Mouse (Mus musculus): Measurements from ENCODE around the gene Cd160. TPM values are rescaled to one million over a fixed set of nuclear protein-coding genes. Genes with fewer than 3 reads are reported as not detected.

Cd160 gene
- polyA plus RNA-seq, 1 experiment, result not detected

GRCm38 (mm10) chr3:96834587-96835348, 5.6 kb upstream of the Cd160 start:
- Histone ChIP-seq H3K4me1 (ENCODE audit: control insufficient read depth, insufficient read depth, low read length) (peaks cover 7% of the 10 kb centered on the region), H3K4me3 (ENCODE audit: insufficient read depth, low read length) (no peak overlapping the region), H3K27ac (ENCODE audit: insufficient read depth, low read depth, low read length) (no peak overlapping the region)
- TF ChIP-seq POLR2A (IDR thresholded peaks at IDR 0.05; ENCODE audit: borderline replicate concordance, low read depth, low read length), result no peak

- TF ChIP-seq POLR2A (IDR thresholded peaks at IDR 0.05; ENCODE audit: borderline replicate concordance, low read depth, low read length) (no peak), CTCF (IDR thresholded peaks at IDR 0.05; ENCODE audit: low read depth, low read length) (no peak)
- no peak overlapping the region for H3K4me3 ChIP-seq (ENCODE audit: insufficient read depth, low read length)
- H3K27ac ChIP-seq (ENCODE audit: insufficient read depth, low read depth, low read length), result no peak overlapping the region
- peaks cover 7% of the 10 kb centered on the region for H3K4me1 ChIP-seq (ENCODE audit: control insufficient read depth, insufficient read depth, low read length)
Observed at GRCm38 (mm10) chr3:96832930-96833329, 3.8 kb upstream of the Cd160 start.

GRCm38 (mm10) chr3:96829856-96830255, 705 bp upstream of the Cd160 start:
- Histone ChIP-seq H3K27ac (ENCODE audit: insufficient read depth, low read depth, low read length) (no peak overlapping the region), H3K4me3 (ENCODE audit: insufficient read depth, low read length) (no peak overlapping the region)

GRCm38 (mm10) chr3:96828308-96828864, 765 bp downstream of the Cd160 start:
- Histone ChIP-seq H3K4me1 (ENCODE audit: control insufficient read depth, insufficient read depth, low read length) (no peaks in the 10 kb centered on the region), H3K27ac (ENCODE audit: insufficient read depth, low read depth, low read length) (no peak overlapping the region), H3K4me3 (ENCODE audit: insufficient read depth, low read length) (no peak overlapping the region)
- TF ChIP-seq POLR2A (IDR thresholded peaks at IDR 0.05; ENCODE audit: borderline replicate concordance, low read depth, low read length), result no peak
- no peak for TF ChIP-seq CTCF (IDR thresholded peaks at IDR 0.05; ENCODE audit: low read depth, low read length)

More at GRCm38 (mm10) chr3:96829856-96830255, 705 bp upstream of the Cd160 start:
- TF ChIP-seq POLR2A (IDR thresholded peaks at IDR 0.05; ENCODE audit: borderline replicate concordance, low read depth, low read length), result no peak
- no peak for TF ChIP-seq CTCF (IDR thresholded peaks at IDR 0.05; ENCODE audit: low read depth, low read length)
- no peaks in the 10 kb centered on the region for H3K4me1 ChIP-seq (ENCODE audit: control insufficient read depth, insufficient read depth, low read length)

- Histone ChIP-seq H3K4me3 (ENCODE audit: insufficient read depth, low read length) (no peak overlapping the region), H3K27ac (ENCODE audit: insufficient read depth, low read depth, low read length) (no peak overlapping the region), H3K4me1 (ENCODE audit: control insufficient read depth, insufficient read depth, low read length) (peaks cover 7% of the 10 kb centered on the region)
- TF ChIP-seq CTCF (IDR thresholded peaks at IDR 0.05; ENCODE audit: low read depth, low read length) (no peak), POLR2A (IDR thresholded peaks at IDR 0.05; ENCODE audit: borderline replicate concordance, low read depth, low read length) (no peak)
Observed at GRCm38 (mm10) chr3:96825261-96825660, 3.9 kb downstream of the Cd160 start.

- H3K4me1 ChIP-seq (ENCODE audit: control insufficient read depth, insufficient read depth, low read length), result peaks cover 13% of the 10 kb centered on the region
- H3K27ac ChIP-seq (ENCODE audit: insufficient read depth, low read depth, low read length), result no peak overlapping the region
- TF ChIP-seq CTCF (IDR thresholded peaks at IDR 0.05; ENCODE audit: low read depth, low read length) (no peak), POLR2A (IDR thresholded peaks at IDR 0.05; ENCODE audit: borderline replicate concordance, low read depth, low read length) (no peak)
- no peak overlapping the region for H3K4me3 ChIP-seq (ENCODE audit: insufficient read depth, low read length)
Observed at GRCm38 (mm10) chr3:96824614-96825013, 4.5 kb downstream of the Cd160 start.

- no peak for TF ChIP-seq CTCF (IDR thresholded peaks at IDR 0.05; ENCODE audit: low read depth, low read length)
- TF ChIP-seq POLR2A (IDR thresholded peaks at IDR 0.05; ENCODE audit: borderline replicate concordance, low read depth, low read length), result no peak
- Histone ChIP-seq H3K27ac (ENCODE audit: insufficient read depth, low read depth, low read length) (no peak overlapping the region), H3K4me3 (ENCODE audit: insufficient read depth, low read length) (no peak overlapping the region), H3K4me1 (ENCODE audit: control insufficient read depth, insufficient read depth, low read length) (peaks cover 13% of the 10 kb centered on the region)
Observed at GRCm38 (mm10) chr3:96823701-96824100, 5.5 kb downstream of the Cd160 start.

- Histone ChIP-seq H3K27ac (ENCODE audit: insufficient read depth, low read depth, low read length) (no peak overlapping the region), H3K4me3 (ENCODE audit: insufficient read depth, low read length) (no peak overlapping the region), H3K4me1 (ENCODE audit: control insufficient read depth, insufficient read depth, low read length) (peaks cover 13% of the 10 kb centered on the region)
- TF ChIP-seq CTCF (IDR thresholded peaks at IDR 0.05; ENCODE audit: low read depth, low read length) (no peak), POLR2A (IDR thresholded peaks at IDR 0.05; ENCODE audit: borderline replicate concordance, low read depth, low read length) (no peak)
Observed at GRCm38 (mm10) chr3:96821581-96821980, 7.6 kb downstream of the Cd160 start.

GRCm38 (mm10) chr3:96820116-96820915, 8.8 kb downstream of the Cd160 start:
- no peak overlapping the region for H3K27ac ChIP-seq (ENCODE audit: insufficient read depth, low read depth, low read length)
- TF ChIP-seq CTCF (IDR thresholded peaks at IDR 0.05; ENCODE audit: low read depth, low read length), result no peak
- TF ChIP-seq POLR2A (IDR thresholded peaks at IDR 0.05; ENCODE audit: borderline replicate concordance, low read depth, low read length), result no peak
- H3K4me3 ChIP-seq (ENCODE audit: insufficient read depth, low read length), result no peak overlapping the region
- H3K4me1 ChIP-seq (ENCODE audit: control insufficient read depth, insufficient read depth, low read length), result peaks cover 13% of the 10 kb centered on the region

- Histone ChIP-seq H3K4me1 (ENCODE audit: control insufficient read depth, insufficient read depth, low read length) (peaks cover 24% of the 10 kb centered on the region), H3K4me3 (ENCODE audit: insufficient read depth, low read length) (no peak overlapping the region), H3K27ac (ENCODE audit: insufficient read depth, low read depth, low read length) (no peak overlapping the region)
- TF ChIP-seq CTCF (IDR thresholded peaks at IDR 0.05; ENCODE audit: low read depth, low read length), result no peak
Observed at GRCm38 (mm10) chr3:96814342-96814741, 14.8 kb downstream of the Cd160 start.
